Mouse (Mus musculus) pancreas, adult 10 weeks (tissue): ENCODE results near the gene Ubl4a. TPM values are rescaled to one million over a fixed set of nuclear protein-coding genes. Genes with fewer than 3 reads are reported as not detected.

Source experiments
- polyA plus RNA-seq: library from polyadenylated mRNA; stranded (reverse); fragments of 350-450 nt; fragmentation: Illumina TruSeq; extraction: RNeasy Lipid Tissue Mini Kit (QIAGEN cat#74804); gene quantifications from one replicate; pipeline ENCODE4 v1.2.3, GENCODE M21; 2015; ENCODE audit warnings: low read depth, low replicate concordance; ENCODE audit not compliant: insufficient read depth

Gene Ubl4a
- polyA plus RNA-seq = 11.5 TPM

DNA sequence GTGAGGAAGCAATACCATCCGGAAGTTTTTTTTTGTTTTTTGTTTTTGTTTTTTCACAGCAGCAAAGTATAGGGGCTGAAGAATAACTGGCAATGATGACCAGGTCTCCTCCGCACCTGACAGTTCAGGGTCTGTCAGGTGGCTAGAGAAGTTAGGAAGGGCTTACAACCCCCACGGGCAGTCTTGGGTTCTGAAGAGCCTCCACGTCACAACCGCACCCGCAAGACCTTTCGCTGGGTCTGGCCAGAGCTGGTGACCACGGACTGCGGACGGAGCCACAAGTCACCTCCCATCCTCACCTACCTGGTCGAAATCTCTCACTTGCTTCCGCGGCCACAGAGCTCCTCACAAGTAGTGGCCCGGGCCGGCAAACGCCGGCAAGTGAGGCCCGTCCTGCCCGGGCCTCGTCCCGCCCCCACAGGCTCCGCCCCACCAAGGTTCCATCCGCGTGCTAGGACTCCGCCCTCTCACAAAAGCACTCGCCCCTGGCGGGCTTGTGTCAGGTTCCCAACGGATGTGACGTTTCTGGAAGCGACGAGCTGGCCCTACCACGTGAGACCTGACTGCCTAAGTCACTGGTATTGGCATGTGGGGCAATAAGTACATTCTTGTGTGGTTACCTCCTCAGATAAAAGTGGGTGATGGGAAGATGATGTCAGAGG, at the start of gene Ubl4a, which contains the start of gene Slc10a3:
TSS of gene Ubl4a (minus strand) at position 331 of the 662 bp plus-strand sequence.
TSS of gene Slc10a3 (minus strand) at position 462 of the 662 bp plus-strand sequence.

DNA sequence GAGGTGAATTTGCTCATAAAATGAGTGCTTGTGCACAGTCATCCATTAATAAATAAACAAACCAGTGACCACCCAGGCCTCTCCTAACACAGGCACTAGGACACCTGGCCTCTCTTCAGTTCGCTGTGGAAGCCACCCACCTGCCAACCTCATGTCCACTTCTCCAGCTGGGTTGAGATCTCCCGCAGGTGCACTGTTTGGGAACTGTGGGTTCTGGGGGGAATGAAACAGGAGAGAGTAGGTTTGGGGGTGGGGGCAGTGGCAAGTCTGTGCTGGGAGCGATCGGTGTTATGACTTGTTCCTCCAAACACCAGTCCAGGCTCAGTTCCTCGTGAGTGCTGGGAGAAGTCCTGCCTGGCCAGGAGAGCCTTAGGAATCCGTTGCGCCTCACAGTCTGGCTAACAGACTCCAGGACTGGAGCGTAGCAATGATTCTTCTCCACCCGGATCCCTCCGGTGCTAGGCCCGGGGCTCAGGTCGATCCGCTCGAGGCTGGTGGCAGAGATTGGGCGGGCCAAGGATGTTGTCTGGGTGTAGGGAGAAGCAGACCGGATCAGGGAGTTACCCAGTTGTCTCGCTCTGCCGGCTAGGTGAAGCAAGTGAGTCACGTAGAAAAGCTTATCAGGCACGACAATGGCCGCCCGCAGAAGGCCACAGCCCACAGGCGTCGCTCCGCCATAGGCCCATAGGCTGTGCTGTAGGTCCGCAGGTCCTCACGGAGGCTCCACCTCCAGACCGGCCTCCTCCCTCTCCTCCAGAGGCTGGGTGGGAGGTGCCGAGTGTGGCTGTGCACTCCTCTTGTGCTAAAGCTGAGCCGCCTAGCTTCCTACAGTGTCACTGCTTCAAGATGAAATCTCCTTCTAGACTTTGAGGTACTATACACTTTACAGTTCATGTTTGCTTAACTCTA, 19.8 kb upstream of the Ubl4a start, which contains the start of the genes Fam3a and Ikbkg:
TSS of gene Fam3a (minus strand) at position 738 of the 909 bp plus-strand sequence.
TSS of gene Ikbkg (plus strand) at position 756 of the 909 bp plus-strand sequence.

DNA sequence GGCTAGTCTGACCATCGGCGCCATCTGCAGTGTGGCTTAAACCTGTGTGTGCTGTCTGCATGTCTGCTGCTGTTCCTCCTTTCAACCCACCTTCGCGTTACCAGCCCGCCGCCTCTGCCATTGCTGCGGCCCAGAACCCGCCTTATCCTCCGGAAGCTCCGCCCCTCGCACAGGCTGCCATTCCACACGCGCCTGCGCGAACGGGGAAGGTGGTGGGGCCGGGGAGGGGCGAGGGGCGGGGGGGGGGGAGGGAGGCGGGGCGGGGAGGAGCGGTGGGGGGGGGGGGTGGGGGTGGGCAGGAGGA, 19.6 kb downstream of the Ubl4a start, which contains the start of gene Lage3:
TSS of gene Lage3 (minus strand) at position 152 of the 304 bp plus-strand sequence.

DNA sequence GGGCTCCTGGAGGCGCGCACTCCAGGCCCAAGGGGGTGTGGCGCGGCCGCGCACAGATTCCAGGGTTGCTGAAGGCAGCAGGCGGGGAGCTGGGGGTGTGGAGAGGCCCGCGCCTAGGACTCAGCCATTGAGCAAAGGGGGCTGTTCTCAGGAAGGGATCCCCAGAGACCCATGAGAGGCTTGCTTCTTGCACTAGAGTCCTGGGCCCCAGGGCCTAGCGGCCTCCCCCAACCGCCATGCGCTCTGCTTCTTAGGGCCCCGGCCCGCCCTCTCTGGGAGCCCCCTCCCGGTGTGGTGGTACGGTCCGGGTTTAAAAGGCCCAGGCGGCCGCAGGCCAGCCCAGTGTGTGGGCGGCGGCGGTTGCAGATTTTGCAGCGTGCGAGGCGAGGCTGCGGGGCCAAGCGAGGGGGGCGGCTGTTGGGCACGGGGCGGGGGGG, 44.3 kb downstream of the Ubl4a start, which contains the start of gene Plxna3:
TSS of gene Plxna3 (plus strand) at position 342 of the 437 bp plus-strand sequence.

Other genes starting within 250 kb of the Ubl4a start
- not detected for gene Opn1mw, start 245.8 kb downstream of the Ubl4a start, polyA plus RNA-seq
- 3.3 TPM for gene Mecp2, start 237.9 kb downstream of the Ubl4a start, polyA plus RNA-seq
- gene Tex28, start 205.4 kb downstream of the Ubl4a start, polyA plus RNA-seq = not detected
- not detected for gene Tktl1, start 196.0 kb downstream of the Ubl4a start, polyA plus RNA-seq
- 119 TPM for gene Flna, start 123.4 kb downstream of the Ubl4a start, polyA plus RNA-seq
- gene Emd, start 118.5 kb downstream of the Ubl4a start, polyA plus RNA-seq = 12.8 TPM
- gene Rpl10, start 102.4 kb downstream of the Ubl4a start, polyA plus RNA-seq = 938 TPM
- 37.4 TPM for gene Taz, start 91.3 kb downstream of the Ubl4a start, polyA plus RNA-seq
- 7.3 TPM for gene Dnase1l1, start 90.9 kb downstream of the Ubl4a start, polyA plus RNA-seq
- 46.8 TPM for gene Atp6ap1, start 76.1 kb downstream of the Ubl4a start, polyA plus RNA-seq
- gene Gdi1, start 68.2 kb downstream of the Ubl4a start, polyA plus RNA-seq = 86.4 TPM
- 17.2 TPM for gene Fam50a, start 60.2 kb downstream of the Ubl4a start, polyA plus RNA-seq
- 3.5 TPM for gene Plxna3, start 44.2 kb downstream of the Ubl4a start, polyA plus RNA-seq
- gene Lage3, start 19.6 kb downstream of the Ubl4a start, polyA plus RNA-seq = 17.9 TPM
- 4.0 TPM for gene Slc10a3, start 131 bp upstream of the Ubl4a start, polyA plus RNA-seq
- gene Fam3a, start 20.1 kb upstream of the Ubl4a start, polyA plus RNA-seq = 10.2 TPM
- 3.8 TPM for gene Ikbkg, start 20.1 kb upstream of the Ubl4a start, polyA plus RNA-seq
- gene G6pdx, start 56.0 kb upstream of the Ubl4a start, polyA plus RNA-seq = 6.2 TPM
- gene Gm6880, start 108.2 kb upstream of the Ubl4a start, polyA plus RNA-seq = not detected
- gene Olfr1326-ps1, start 201.7 kb upstream of the Ubl4a start, polyA plus RNA-seq = not detected
- gene Olfr1325, start 219.5 kb upstream of the Ubl4a start, polyA plus RNA-seq = not detected